Mouse (Mus musculus) liver, embryonic 15.5 days (tissue): Measurements from ENCODE around the gene Gnas. TPM values are rescaled to one million over a fixed set of nuclear protein-coding genes. Genes with fewer than 3 reads are reported as not detected.
A peak's percentile ranks its signal among the peaks of the same experiment; 100 is the strongest.

Experiments
- ATAC-seq: fragments of 200-750 bp; cut with Nextera tagmentation; 2 replicates; pipeline ENCODE4 v1.8.0; 2017; ENCODE audit warnings: moderate number of reproducible peaks, mild to moderate bottlenecking, moderate library complexity; ENCODE audit not compliant: insufficient read depth
- H3K27ac ChIP-seq: fragments of 300-500 bp; sonication (generic); replicated peaks from 2 replicates; pipeline ENCODE4 v1.5.1; 2015; ENCODE audit warnings: mild to moderate bottlenecking, inconsistent platforms
- H3K27me3 ChIP-seq: fragments of 300-500 bp; sonication (generic); 2 replicates; pipeline ENCODE4 v1.6.1; 2015; ENCODE audit warnings: mild to moderate bottlenecking, inconsistent platforms
- H3K36me3 ChIP-seq: fragments of 300-500 bp; sonication (generic); replicated peaks from 2 replicates; pipeline ENCODE4 v1.6.1; 2015; ENCODE audit warnings: moderate library complexity, mild to moderate bottlenecking, inconsistent platforms
- H3K4me1 ChIP-seq: fragments of 300-500 bp; sonication (generic); replicated peaks from 2 replicates; pipeline ENCODE4 v1.6.1; 2015; ENCODE audit warnings: inconsistent platforms
- H3K4me2 ChIP-seq: fragments of 300-500 bp; sonication (generic); 2 replicates; pipeline ENCODE4 v1.6.1; 2015; ENCODE audit warnings: moderate library complexity, mild to moderate bottlenecking, inconsistent platforms
- H3K4me3 ChIP-seq: fragments of 300-500 bp; sonication (generic); replicated peaks from 2 replicates; pipeline ENCODE4 v1.5.1; 2015; ENCODE audit warnings: mild to moderate bottlenecking, inconsistent platforms
- H3K9ac ChIP-seq: fragments of 300-500 bp; sonication (generic); 2 replicates; pipeline ENCODE4 v1.6.1; 2015; ENCODE audit warnings: moderate library complexity, mild to moderate bottlenecking, inconsistent platforms
- H3K9me3 ChIP-seq: fragments of 300-500 bp; sonication (generic); replicated peaks from 2 replicates; pipeline ENCODE4 v1.6.1; 2016; ENCODE audit warnings: inconsistent platforms
- WGBS: fragments of 180-500 bp; shearing (Covaris S2); methylation state at CpG from one replicate; pipeline ENCODE4 v1.1.7; 2015; ENCODE audit warnings: mixed read lengths; ENCODE audit not compliant: insufficient replicate concordance; 5-methylcytosine and 5-hydroxymethylcytosine counted together
- polyA plus RNA-seq: library from polyadenylated mRNA; unstranded; fragments of >200 nt; fragmentation: Nextera tagmentation; extraction: Ambion mirVana; gene quantifications from 2 replicates; pipeline ENCODE4 v1.2.1, GENCODE M21; 2015

Gene Gnas
- polyA plus RNA-seq, 1 experiment from 2014 or later: 336 TPM

GRCm38 (mm10) chr2:174328926-174329662 lies 45.0 kb downstream of the Gnas start:
- Histone ChIP-seq H3K4me2 (peak overlapping the region; percentile 99), H3K9ac (peak overlapping the region; percentile 95), H3K4me1 (peaks cover 60% of the 10 kb centered on the region), H3K9me3 (no peaks in the 10 kb centered on the region), H3K4me3 (peak overlapping the region; percentile 97), H3K27ac (peak overlapping the region; percentile 88), H3K36me3 (peaks cover 3% of the 10 kb centered on the region; the same call in 1 of the 2 replicates), H3K27me3 (no peaks in the 10 kb centered on the region)
- no peak for ATAC-seq
- 30% methylated on average over 58 of the region's 58 CpGs for whole genome bisulfite sequencing

- Histone ChIP-seq H3K4me1 (peaks cover 68% of the 10 kb centered on the region), H3K27me3 (no peaks in the 10 kb centered on the region), H3K4me3 (peak overlapping the region; percentile 97), H3K36me3 (peaks cover 8% of the 10 kb centered on the region; the same call in 1 of the 2 replicates), H3K9ac (peak overlapping the region; percentile 95), H3K4me2 (peak overlapping the region; percentile 99), H3K9me3 (no peaks in the 10 kb centered on the region), H3K27ac (peak overlapping the region; percentile 88)
- ATAC-seq: peak; percentile 64
- WGBS: under 1% methylated on average over 106 of the region's 131 CpGs
Observed at GRCm38 (mm10) chr2:174329663-174330615, 45.8 kb downstream of the Gnas start.

- H3K4me2 ChIP-seq: peak overlapping the region; percentile 99
- peak overlapping the region; percentile 95 for H3K9ac ChIP-seq
- H3K9me3 ChIP-seq: no peaks in the 10 kb centered on the region
- peaks cover 8% of the 10 kb centered on the region for H3K36me3 ChIP-seq
- peak overlapping the region; percentile 88 for H3K27ac ChIP-seq
- peak overlapping the region; percentile 97 for H3K4me3 ChIP-seq
- H3K4me1 ChIP-seq: peaks cover 76% of the 10 kb centered on the region
- no peaks in the 10 kb centered on the region for H3K27me3 ChIP-seq
- ATAC-seq: peak; percentile 58
- 1% methylated on average over 47 of the region's 48 CpGs for WGBS
Observed at GRCm38 (mm10) chr2:174330616-174331191, 46.6 kb downstream of the Gnas start.

GRCm38 (mm10) chr2:174331282-174332030 lies 47.3 kb downstream of the Gnas start:
- no peaks in the 10 kb centered on the region for H3K9me3 ChIP-seq
- peak overlapping the region; percentile 95 for H3K9ac ChIP-seq
- 30% methylated on average over 12 of the region's 12 CpGs for WGBS
- ATAC-seq: no peak
- H3K36me3 ChIP-seq: peaks cover 10% of the 10 kb centered on the region
- H3K27ac ChIP-seq: peak overlapping the region; percentile 88
- peak overlapping the region; percentile 99 for H3K4me2 ChIP-seq
- no peaks in the 10 kb centered on the region for H3K27me3 ChIP-seq
- H3K4me3 ChIP-seq: peak overlapping the region; percentile 97
- peaks cover 75% of the 10 kb centered on the region for H3K4me1 ChIP-seq

GRCm38 (mm10) chr2:174333239-174333890 lies 49.2 kb downstream of the Gnas start:
- Histone ChIP-seq H3K4me1 (peaks cover 65% of the 10 kb centered on the region), H3K4me2 (peak overlapping the region; percentile 39), H3K9me3 (no peaks in the 10 kb centered on the region), H3K27ac (0 out of 2 replicates have a peak overlapping the region, but pooled peaks have one; percentile 11), H3K36me3 (peaks cover 16% of the 10 kb centered on the region), H3K4me3 (no peak overlapping the region), H3K27me3 (no peaks in the 10 kb centered on the region), H3K9ac (no peak overlapping the region)
- 26% methylated on average over 7 of the region's 7 CpGs for WGBS
- ATAC-seq: no peak

- H3K4me2 ChIP-seq: no peak overlapping the region
Observed at GRCm38 (mm10) chr2:174334415-174334814, 50.3 kb downstream of the Gnas start.

GRCm38 (mm10) chr2:174337275-174337674 lies 53.2 kb downstream of the Gnas start:
- Histone ChIP-seq H3K4me3 (no peak overlapping the region), H3K9ac (no peak overlapping the region), H3K27me3 (no peaks in the 10 kb centered on the region), H3K4me2 (no peak overlapping the region), H3K4me1 (peaks cover 75% of the 10 kb centered on the region), H3K27ac (no peak overlapping the region), H3K9me3 (no peaks in the 10 kb centered on the region), H3K36me3 (peaks cover 26% of the 10 kb centered on the region)
- ATAC-seq: no peak
- 82% methylated on average over 13 of the region's 13 CpGs for WGBS

More at GRCm38 (mm10) chr2:174334415-174334814, 50.3 kb downstream of the Gnas start:
- no peaks in the 10 kb centered on the region for H3K9me3 ChIP-seq
- no peak overlapping the region for H3K4me3 ChIP-seq
- H3K4me1 ChIP-seq: peaks cover 61% of the 10 kb centered on the region
- no peak overlapping the region for H3K9ac ChIP-seq
- H3K27ac ChIP-seq: no peak overlapping the region
- H3K27me3 ChIP-seq: no peaks in the 10 kb centered on the region
- WGBS: 78% methylated on average over 10 of the region's 10 CpGs
- no peak for ATAC-seq
- H3K36me3 ChIP-seq: peaks cover 16% of the 10 kb centered on the region

- Histone ChIP-seq H3K4me1 (peaks cover 69% of the 10 kb centered on the region), H3K27me3 (no peaks in the 10 kb centered on the region), H3K4me2 (no peak overlapping the region), H3K4me3 (no peak overlapping the region), H3K9me3 (no peaks in the 10 kb centered on the region), H3K27ac (no peak overlapping the region), H3K36me3 (peaks cover 41% of the 10 kb centered on the region), H3K9ac (no peak overlapping the region)
- 77% methylated on average over 1 of the region's 1 CpGs for WGBS
- ATAC-seq: no peak
Observed at GRCm38 (mm10) chr2:174339701-174340100, 55.6 kb downstream of the Gnas start.

- Histone ChIP-seq H3K4me1 (peaks cover 62% of the 10 kb centered on the region), H3K9me3 (no peaks in the 10 kb centered on the region), H3K4me3 (no peak overlapping the region), H3K27me3 (no peaks in the 10 kb centered on the region), H3K27ac (no peak overlapping the region), H3K9ac (no peak overlapping the region), H3K36me3 (peaks cover 48% of the 10 kb centered on the region), H3K4me2 (no peak overlapping the region)
- ATAC-seq: no peak
- 81% methylated on average over 3 of the region's 3 CpGs for WGBS
Observed at GRCm38 (mm10) chr2:174340229-174340892, 56.2 kb downstream of the Gnas start.
